Mouse (Mus musculus) MEL (cell line): ENCODE measurements around the gene Gm20388. TPM values are rescaled to one million over a fixed set of nuclear protein-coding genes. Genes with fewer than 3 reads are reported as not detected.

Experiments
- DNase-seq: peaks from one replicate; pipeline ENCODE4 v3.0.0; 2011; ENCODE audit warnings: low read depth, low spot score
- H3K27ac ChIP-seq: 2 replicates; pipeline ENCODE4 v1.5.1; 2012; ENCODE audit warnings: low read depth, mild to moderate bottlenecking, control low read depth, low read length, moderate library complexity; ENCODE audit not compliant: control insufficient read depth
- H3K27me3 ChIP-seq, 2 experiments: fragments of 150-350 bp in 1 of 2; sonication (generic) in 1 of 2; 2 replicates each; pipeline ENCODE4 v1.6.1; 2012; ENCODE audit warnings: low read length in 2 of 2, mild to moderate bottlenecking in 2 of 2, improper control_type of control experiment in 1 of 2, moderate library complexity in 1 of 2; ENCODE audit not compliant: insufficient read depth in 2 of 2, control insufficient read depth in 1 of 2
- H3K36me3 ChIP-seq, 2 experiments: 2 replicates each; pipeline ENCODE4 v1.6.1; 2012 to 2014; ENCODE audit warnings: low read length in 2 of 2, improper control_type of control experiment in 1 of 2, inconsistent platforms in 1 of 2, mild to moderate bottlenecking in 1 of 2; ENCODE audit not compliant: insufficient read depth in 2 of 2, control insufficient read depth in 1 of 2
- H3K4me1 ChIP-seq, 2 experiments: fragments of 150-350 bp in 1 of 2; sonication (generic) in 1 of 2; 2 replicates each; pipeline ENCODE4 v1.6.1; 2012; ENCODE audit warnings: low read length in 2 of 2, improper control_type of control experiment in 1 of 2, mild to moderate bottlenecking in 1 of 2; ENCODE audit not compliant: insufficient read depth in 2 of 2, control insufficient read depth in 1 of 2
- H3K4me3 ChIP-seq, 2 experiments: fragments of 150-350 bp in 1 of 2; sonication (generic) in 1 of 2; 2 replicates each; pipeline ENCODE4 v1.5.1; 2012; ENCODE audit warnings: low read depth in 2 of 2, low read length in 2 of 2, mild to moderate bottlenecking in 2 of 2, moderate library complexity in 2 of 2, control low read depth in 1 of 2, improper control_type of control experiment in 1 of 2; ENCODE audit not compliant: control insufficient read depth in 1 of 2, insufficient read depth in 1 of 2
- H3K79me2 ChIP-seq: 2 replicates; pipeline ENCODE4 v1.6.1; 2012; ENCODE audit warnings: mild to moderate bottlenecking, low read length, moderate library complexity; ENCODE audit not compliant: control insufficient read depth, poor library complexity, insufficient read depth
- H3K9ac ChIP-seq: 2 replicates; pipeline ENCODE4 v1.6.1; 2012; ENCODE audit warnings: low read depth, mild to moderate bottlenecking, control low read depth, low read length, moderate library complexity; ENCODE audit not compliant: control insufficient read depth, poor library complexity, severe bottlenecking
- H3K9me3 ChIP-seq: fragments of 150-350 bp; sonication (generic); replicated peaks from 2 replicates; pipeline ENCODE4 v1.6.1; 2012; ENCODE audit warnings: mild to moderate bottlenecking, low read length, improper control_type of control experiment, moderate library complexity; ENCODE audit not compliant: insufficient read depth
- BHLHE40 ChIP-seq: IDR thresholded peaks from 2 replicates; pipeline ENCODE4 v1.6.1; 2012; ENCODE audit warnings: low read depth, mild to moderate bottlenecking, inconsistent platforms, low read length, improper control_type of control experiment, borderline replicate concordance
- CHD2 ChIP-seq: IDR thresholded peaks from 2 replicates; pipeline ENCODE4 v1.6.1; 2011; ENCODE audit warnings: low read length, improper control_type of control experiment
- ELF1 ChIP-seq: IDR thresholded peaks from 2 replicates; pipeline ENCODE4 v1.6.1; 2014; ENCODE audit warnings: low read depth, mild to moderate bottlenecking, inconsistent platforms, low read length, improper control_type of control experiment, moderate library complexity
- ETS1 ChIP-seq: IDR thresholded peaks from 2 replicates; pipeline ENCODE4 v1.6.1; 2012; ENCODE audit warnings: low read depth, mild to moderate bottlenecking, inconsistent platforms, low read length, improper control_type of control experiment, moderate library complexity
- GATA1 ChIP-seq: IDR thresholded peaks from 2 replicates; pipeline ENCODE4 v1.6.1; 2011; ENCODE audit warnings: low read depth, low read length, improper control_type of control experiment
- HCFC1 ChIP-seq: IDR thresholded peaks from 2 replicates; pipeline ENCODE4 v1.6.1; 2012; ENCODE audit warnings: low read depth, mild to moderate bottlenecking, inconsistent platforms, low read length, improper control_type of control experiment, moderate library complexity
- JUND ChIP-seq: IDR thresholded peaks from 2 replicates; pipeline ENCODE4 v1.6.1; 2011; ENCODE audit warnings: low read depth, mild to moderate bottlenecking, improper control_type of control experiment, low read length
- MAFK ChIP-seq: IDR thresholded peaks from 2 replicates; pipeline ENCODE4 v1.6.1; 2011; ENCODE audit warnings: low read depth, mild to moderate bottlenecking, low read length, improper control_type of control experiment, borderline replicate concordance
- MAX ChIP-seq: IDR thresholded peaks from 2 replicates; pipeline ENCODE4 v1.6.1; 2011; ENCODE audit warnings: low read length, improper control_type of control experiment
- MYB ChIP-seq: IDR thresholded peaks from 2 replicates; pipeline ENCODE4 v1.6.1; 2011; ENCODE audit warnings: mild to moderate bottlenecking, low read depth, low read length, improper control_type of control experiment
- POLR2A ChIP-seq, 2 experiments: IDR thresholded peaks; 2 replicates each; pipeline ENCODE4 v1.6.1; 2011 to 2012; ENCODE audit warnings: low read length in 2 of 2, mild to moderate bottlenecking in 2 of 2, control low read depth in 1 of 2, improper control_type of control experiment in 1 of 2, low read depth in 1 of 2, moderate library complexity in 1 of 2; ENCODE audit not compliant: control insufficient read depth in 1 of 2, insufficient read depth in 1 of 2, poor library complexity in 1 of 2
- POLR2AphosphoS2 ChIP-seq: IDR thresholded peaks from 2 replicates; pipeline ENCODE4 v1.6.1; 2011; ENCODE audit warnings: low read length, improper control_type of control experiment
- RAD21 ChIP-seq: IDR thresholded peaks from 2 replicates; pipeline ENCODE4 v1.6.1; 2011; ENCODE audit warnings: mild to moderate bottlenecking, low read depth, low read length, improper control_type of control experiment
- SMC3 ChIP-seq: IDR thresholded peaks from 2 replicates; pipeline ENCODE4 v1.6.1; 2011; ENCODE audit warnings: low read depth, low read length, improper control_type of control experiment
- TAL1 ChIP-seq: IDR thresholded peaks from 2 replicates; pipeline ENCODE4 v1.6.1; 2012; ENCODE audit warnings: mild to moderate bottlenecking, inconsistent platforms, low read length, moderate library complexity, mixed read lengths
- TCF12 ChIP-seq: IDR thresholded peaks from 2 replicates; pipeline ENCODE4 v1.6.1; 2014; ENCODE audit warnings: low read depth, mild to moderate bottlenecking, inconsistent platforms, low read length, improper control_type of control experiment, moderate library complexity
- USF1 ChIP-seq: IDR thresholded peaks from 2 replicates; pipeline ENCODE4 v1.6.1; 2014; ENCODE audit warnings: low read depth, mild to moderate bottlenecking, inconsistent platforms, low read length, improper control_type of control experiment, moderate library complexity
- ZKSCAN1 ChIP-seq: IDR thresholded peaks from 2 replicates; pipeline ENCODE4 v1.6.1; 2012; ENCODE audit warnings: low read depth, mild to moderate bottlenecking, inconsistent platforms, low read length, improper control_type of control experiment, moderate library complexity
- polyA plus RNA-seq, 2 experiments: library from polyadenylated mRNA; stranded (reverse) in 1 of 2; unstranded in 1 of 2; fragments of >175 nt in 1 of 2; fragments of >200 nt in 1 of 2; gene quantifications; 2 replicates each; pipeline versions ENCODE4 v1.2.1 to v1.2.4; 2012; ENCODE audit warnings: low replicate concordance in 2 of 2, low read depth in 1 of 2; ENCODE audit not compliant: insufficient read length in 2 of 2, insufficient read depth in 1 of 2, missing spikeins in 1 of 2
- total RNA-seq: library from RNA; depleted of rRNA; stranded (reverse); fragments of 300-350 nt; gene quantifications from 2 replicates; pipeline ENCODE4 v1.2.3, GENCODE M21; 2012

Gene Gm20388
- total and polyA plus RNA-seq, 3 experiments = 11.1 to 17.8 TPM; not detected in 1

DNA sequence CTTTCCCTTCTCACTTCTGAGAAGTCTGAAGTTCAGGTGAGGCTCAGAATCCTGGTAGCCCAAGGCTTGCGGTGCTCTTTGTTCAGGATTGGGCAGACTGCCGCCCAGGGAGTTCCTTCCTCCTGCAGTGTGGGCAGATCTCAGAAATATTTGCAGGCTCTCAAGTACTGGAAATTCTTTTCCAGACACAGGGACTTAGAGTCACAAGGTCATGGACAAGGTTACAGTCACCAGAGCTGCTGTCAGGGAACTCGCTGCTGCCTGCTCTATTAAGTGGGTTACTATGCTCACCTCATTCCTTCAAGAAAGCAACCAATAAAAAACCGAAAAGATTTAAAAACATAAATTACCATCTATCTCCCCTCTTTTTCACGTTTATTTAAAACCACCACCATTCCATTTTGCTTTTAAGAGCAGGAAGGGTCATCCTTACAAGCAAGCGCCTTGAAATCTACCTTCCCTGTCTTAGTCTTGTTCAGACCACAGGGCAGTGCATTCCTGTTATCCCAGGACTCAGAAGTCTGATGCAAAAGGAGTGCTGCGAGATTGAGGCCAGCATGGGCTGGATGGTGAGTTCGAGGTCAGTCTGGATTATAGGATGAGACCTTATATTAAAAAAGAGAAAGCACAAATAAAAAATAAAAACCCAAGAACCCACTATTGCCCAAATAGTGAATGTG is 4320.0 kb downstream of the Gm20388 start:
- H3K27ac ChIP-seq = no peak overlapping the region
- no peaks in the 10 kb centered on the region for H3K9me3 ChIP-seq
- peak overlapping the region; percentile 23; the same call in 1 of the 2 replicates for H3K9ac ChIP-seq
- peak overlapping the region; percentile 40 to 54 for H3K4me3 ChIP-seq
- H3K79me2 ChIP-seq = peaks cover 2% of the 10 kb centered on the region; the same call in 1 of the 2 replicates
- peaks cover 0 to 6% of the 10 kb centered on the region in 2 experiments; a peak in 2 of 4 replicates for H3K4me1 ChIP-seq
- TF ChIP-seq POLR2AphosphoS2 = no peak
- no peak for TF ChIP-seq MAX
- no peak for TF ChIP-seq USF1
- no peak for TF ChIP-seq MAFK
- no peak for TF ChIP-seq GATA1
- no peak for TF ChIP-seq BHLHE40
- no peak for TF ChIP-seq JUND
- no peak for TF ChIP-seq RAD21
- TF ChIP-seq TAL1 = no peak
- TF ChIP-seq ETS1 = no peak
- no peak for TF ChIP-seq TCF12
- no peak for TF ChIP-seq MYB
- TF ChIP-seq ZKSCAN1 = no peak
- no peak for TF ChIP-seq POLR2A (IDR thresholded peaks at IDR 0.05; ENCODE audit: control insufficient read depth in 1 of 2, insufficient read depth in 1 of 2, low read depth in 1 of 2, low read length in 2 of 2, poor library complexity in 1 of 2)
- no peaks in the 10 kb centered on the region for H3K36me3 ChIP-seq
- H3K27me3 ChIP-seq = no peaks in the 10 kb centered on the region
- DNase-seq = peak; percentile 10

DNA sequence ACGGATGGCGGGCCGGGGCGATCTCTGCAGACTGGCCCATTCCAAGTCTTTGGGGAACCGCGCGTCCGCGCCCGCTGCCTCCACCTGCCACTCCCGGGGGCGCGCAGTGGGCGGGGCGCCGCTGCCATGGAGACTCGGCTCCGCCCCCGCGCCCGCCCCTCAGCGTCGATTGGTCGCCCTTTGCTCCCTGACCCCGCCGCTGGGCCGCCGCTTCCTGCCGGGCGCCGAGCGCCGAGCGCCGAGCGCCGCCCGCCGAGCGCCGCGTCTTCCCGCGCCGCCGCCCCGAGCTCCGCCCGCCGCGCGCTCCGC is 4320.5 kb downstream of the Gm20388 start, which contains the start of gene Galnt2:
Galnt2 (plus strand) TSS at position 216 of the 309 bp plus-strand sequence.
- TF ChIP-seq SMC3 (no peak), JUND (no peak), ELF1 (no peak; the same call in 1 of the 2 replicates), HCFC1 (0 out of 2 replicates have a peak, but pooled peaks have one; percentile 51), CHD2 (no peak)
- Histone ChIP-seq H3K9ac (peak within 1 kb of the TSS; percentile 77), H3K36me3 (no peaks in the 10 kb centered on the region), H3K9me3 (no peaks in the 10 kb centered on the region), H3K4me1 (peaks cover 0 to 6% of the 10 kb centered on the region in 2 experiments; a peak in 2 of 4 replicates), H3K27ac (no peak within 1 kb of the TSS), H3K79me2 (peaks cover 2% of the 10 kb centered on the region; the same call in 1 of the 2 replicates), H3K27me3 (no peaks in the 10 kb centered on the region), H3K4me3 (peak within 1 kb of the TSS; percentile 68 to 79)
- DNase-seq = peak; percentile 74
